Mouse (Mus musculus): Measurements from ENCODE around the gene Asb3. TPM values are rescaled to one million over a fixed set of nuclear protein-coding genes. Genes with fewer than 3 reads are reported as not detected.

Asb3 gene
- polyA plus RNA-seq (2015; fragmentation: Nextera tagmentation; extraction: Ambion mirVana) = 34.8 and 40.2 TPM in 2 replicates

DNA sequence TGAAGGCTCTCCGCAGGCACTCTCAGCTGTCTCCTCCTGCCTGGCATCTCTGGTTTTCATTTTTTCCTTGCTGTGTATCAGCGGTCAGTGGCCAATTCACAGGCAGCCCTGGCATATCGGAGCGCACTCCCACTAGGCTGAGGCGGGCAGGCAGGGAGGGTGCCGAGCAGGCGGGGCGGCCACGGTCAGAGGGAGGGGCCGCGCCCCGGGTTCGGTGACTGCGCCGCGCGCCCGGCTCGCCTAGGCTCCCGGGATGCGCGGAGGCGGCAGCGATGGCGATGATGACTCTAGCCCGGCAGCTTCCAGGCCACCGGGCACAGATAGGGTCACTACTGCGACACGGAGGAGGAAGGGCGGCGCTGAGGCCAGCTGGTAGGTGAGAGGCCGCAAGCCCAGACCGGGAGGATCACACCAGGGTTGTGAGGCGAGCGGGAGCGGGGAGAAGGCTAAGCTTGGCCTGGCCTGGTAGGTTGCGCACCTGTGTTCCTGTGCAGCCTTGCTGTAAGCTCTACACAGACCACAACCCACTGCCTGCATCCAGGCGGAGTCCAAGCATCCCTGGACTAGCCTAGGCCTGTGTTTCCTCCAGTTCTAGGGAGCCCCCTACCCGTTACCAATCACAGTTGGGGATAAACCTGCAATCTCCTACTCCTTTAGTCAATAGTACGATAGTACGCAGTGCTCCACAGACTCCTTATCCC lies at the start of gene Asb3, which contains the start of gene Gpr75:
TSS of gene Asb3 (plus strand) at position 246 of the 701 bp plus-strand sequence.
TSS of gene Gpr75 (plus strand) at position 188 of the 701 bp plus-strand sequence.
- Histone ChIP-seq H3K4me3 (peak within 1 kb of the TSS; percentile 55), H3K36me3 (ENCODE audit: poor library complexity, severe bottlenecking) (peaks cover under 1% of the 10 kb centered on the region), H3K9ac (peak within 1 kb of the TSS; percentile 82), H3K9me3 (replicated peaks) (no peaks in the 10 kb centered on the region), H3K4me1 (peaks cover 10% of the 10 kb centered on the region), H3K4me2 (peak within 1 kb of the TSS; percentile 82), H3K27ac (peak within 1 kb of the TSS; percentile 25; the same call in 1 of the 2 replicates), H3K27me3 (no peaks in the 10 kb centered on the region)
- WGBS = 2% methylated on average over 41 of the region's 41 CpGs
- ATAC-seq = peak; percentile 96

DNA sequence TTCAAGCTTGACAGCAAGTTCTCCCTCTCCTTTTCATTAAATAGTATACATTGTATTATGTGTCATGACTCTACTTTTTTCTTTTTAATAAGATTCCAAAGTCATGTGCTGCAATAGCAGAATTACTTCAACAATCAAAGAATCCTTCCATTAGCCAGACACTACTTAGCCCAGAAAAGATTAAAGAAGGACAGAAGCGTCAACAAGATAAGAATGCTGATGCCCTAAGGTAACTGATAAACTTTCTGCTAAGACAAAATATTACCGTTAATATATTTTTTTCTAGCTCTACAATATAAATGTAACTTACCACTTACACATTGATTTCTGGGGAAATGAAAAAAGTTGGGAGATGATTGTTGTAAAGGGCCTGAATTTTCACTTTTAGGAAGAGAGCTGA lies 46.4 kb upstream of the Asb3 start:
- H3K9me3 ChIP-seq (replicated peaks) = no peaks in the 10 kb centered on the region
- H3K4me1 ChIP-seq = no peaks in the 10 kb centered on the region
- H3K27ac ChIP-seq = no peak overlapping the region
- no peaks in the 10 kb centered on the region for H3K27me3 ChIP-seq
- WGBS = 90% methylated on average over 2 of the region's 2 CpGs
- no peak overlapping the region for H3K4me2 ChIP-seq
- H3K4me3 ChIP-seq = no peak overlapping the region
- peaks cover 60% of the 10 kb centered on the region for H3K36me3 ChIP-seq (ENCODE audit: poor library complexity, severe bottlenecking)
- H3K9ac ChIP-seq = no peak overlapping the region
- no peak for ATAC-seq

DNA sequence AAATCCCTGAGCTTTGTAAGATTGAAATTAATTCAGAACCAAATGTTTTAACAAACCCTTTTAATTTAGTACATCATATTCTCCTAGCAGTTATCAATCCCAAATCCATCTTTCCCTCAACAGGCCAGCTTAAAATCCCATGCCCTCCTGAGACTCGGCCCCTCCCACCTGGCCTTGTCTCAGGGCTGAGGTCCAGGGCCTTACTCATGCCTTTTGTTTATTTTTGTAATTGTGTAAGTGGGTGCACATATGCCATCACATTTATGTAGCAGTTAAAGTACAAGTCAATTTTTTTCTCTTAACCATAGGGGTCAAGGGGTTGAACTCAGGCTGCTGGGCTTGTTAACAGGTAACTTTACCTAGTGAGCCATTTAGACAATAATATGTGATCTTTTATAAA lies 40.9 kb upstream of the Asb3 start:
- Histone ChIP-seq H3K4me3 (no peak overlapping the region), H3K36me3 (ENCODE audit: poor library complexity, severe bottlenecking) (peaks cover 60% of the 10 kb centered on the region), H3K27me3 (no peaks in the 10 kb centered on the region), H3K9ac (no peak overlapping the region), H3K4me1 (no peaks in the 10 kb centered on the region), H3K9me3 (replicated peaks) (no peaks in the 10 kb centered on the region), H3K27ac (no peak overlapping the region), H3K4me2 (no peak overlapping the region)
- 90% methylated on average over 1 of the region's 1 CpGs for WGBS
- ATAC-seq = no peak

DNA sequence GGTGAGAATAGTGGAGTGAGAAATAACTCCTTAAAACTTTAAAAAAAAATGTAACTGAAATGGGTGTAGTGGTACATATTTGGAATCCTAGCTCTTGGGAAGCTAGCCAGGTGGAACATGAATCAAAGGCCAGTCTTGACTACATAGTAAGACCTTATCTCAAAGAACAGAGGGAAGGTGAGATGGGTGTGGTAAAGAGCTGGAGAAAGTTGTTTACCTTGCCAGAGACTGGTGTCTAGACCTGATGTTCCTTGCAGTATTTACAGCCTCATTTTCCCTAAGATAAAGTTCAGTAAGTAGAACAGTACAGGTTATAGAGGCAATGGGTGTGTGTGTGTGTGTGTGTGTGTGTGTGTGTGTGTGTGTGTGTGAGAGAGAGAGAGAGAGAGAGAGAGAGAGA lies 12.8 kb upstream of the Asb3 start:
- Histone ChIP-seq H3K27ac (no peak overlapping the region), H3K4me2 (no peak overlapping the region), H3K4me1 (no peaks in the 10 kb centered on the region), H3K4me3 (no peak overlapping the region), H3K27me3 (no peaks in the 10 kb centered on the region), H3K9ac (no peak overlapping the region), H3K9me3 (replicated peaks) (no peaks in the 10 kb centered on the region), H3K36me3 (ENCODE audit: poor library complexity, severe bottlenecking) (peaks cover 40% of the 10 kb centered on the region)
- no peak for ATAC-seq

DNA sequence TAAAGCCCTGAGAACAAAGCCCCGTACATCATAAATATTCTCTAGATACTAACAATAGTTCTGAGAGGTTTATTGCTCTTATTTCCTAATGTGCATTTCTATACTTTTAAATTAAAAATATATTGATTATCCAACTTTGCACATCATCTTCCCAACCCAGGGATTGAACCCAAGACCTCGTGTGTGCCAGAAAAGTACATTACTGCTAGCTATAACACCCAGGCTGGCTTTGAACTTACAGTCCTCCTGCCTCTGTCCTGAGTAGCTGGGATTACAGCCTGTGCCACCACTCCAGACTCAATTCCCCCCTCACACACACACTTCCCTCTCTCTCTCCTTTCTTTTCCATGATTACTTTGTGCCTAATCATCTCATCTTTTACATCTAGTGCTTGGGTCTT lies 2.9 kb downstream of the Asb3 start:
- H3K4me3 ChIP-seq = no peak overlapping the region
- no peak overlapping the region for H3K27ac ChIP-seq
- H3K4me2 ChIP-seq = no peak overlapping the region
- WGBS = 91% methylated on average over 2 of the region's 2 CpGs
- peaks cover 10% of the 10 kb centered on the region for H3K4me1 ChIP-seq
- H3K9ac ChIP-seq = no peak overlapping the region
- ATAC-seq = no peak
- H3K9me3 ChIP-seq (replicated peaks) = no peaks in the 10 kb centered on the region
- no peaks in the 10 kb centered on the region for H3K36me3 ChIP-seq (ENCODE audit: poor library complexity, severe bottlenecking)
- no peaks in the 10 kb centered on the region for H3K27me3 ChIP-seq

DNA sequence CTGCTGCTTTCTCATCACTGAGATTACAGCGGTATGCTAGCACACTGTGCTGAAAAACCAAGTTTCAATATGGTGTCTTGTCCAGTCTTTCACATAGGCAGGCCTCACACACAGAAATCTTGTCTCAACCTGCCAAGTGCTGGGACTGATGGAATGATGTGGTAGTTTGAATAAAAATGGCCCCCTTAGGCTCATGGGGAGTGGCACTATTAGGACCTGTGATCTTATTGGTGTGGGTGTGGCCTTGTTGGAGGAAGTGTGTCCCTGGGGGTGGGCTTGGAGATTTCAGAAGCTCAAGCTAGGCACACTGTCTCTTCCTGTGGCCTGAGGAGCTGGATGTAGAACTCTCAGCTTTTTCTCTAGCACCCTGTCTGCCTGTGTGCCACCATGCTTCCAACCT lies 11.0 kb downstream of the Asb3 start:
- H3K4me2 ChIP-seq = no peak overlapping the region
- H3K9ac ChIP-seq = no peak overlapping the region
- no peak for ATAC-seq
- WGBS = 94% methylated on average over 1 of the region's 1 CpGs
- H3K4me1 ChIP-seq = no peaks in the 10 kb centered on the region
- no peak overlapping the region for H3K27ac ChIP-seq
- no peaks in the 10 kb centered on the region for H3K36me3 ChIP-seq (ENCODE audit: poor library complexity, severe bottlenecking)
- H3K9me3 ChIP-seq (replicated peaks) = no peaks in the 10 kb centered on the region
- H3K27me3 ChIP-seq = no peaks in the 10 kb centered on the region
- no peak overlapping the region for H3K4me3 ChIP-seq

DNA sequence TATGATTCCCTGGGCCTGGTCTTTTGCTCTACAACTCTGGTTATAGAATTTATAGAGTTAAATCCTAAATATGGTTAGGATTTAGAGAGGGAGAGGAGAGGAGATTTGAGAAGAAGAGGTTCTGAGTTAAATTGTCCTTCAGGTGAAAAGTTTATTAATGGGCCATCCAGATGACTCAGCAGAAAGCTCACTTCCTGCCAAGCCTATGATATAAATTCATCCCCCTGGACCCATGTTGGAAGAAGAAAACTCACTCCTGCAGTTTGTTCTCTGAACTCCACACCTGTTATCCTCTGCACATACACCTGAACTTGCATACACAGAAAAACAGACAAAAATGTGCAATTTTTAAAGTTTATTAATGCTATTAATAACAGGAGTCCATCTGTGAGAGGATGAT lies 14.1 kb downstream of the Asb3 start:
- no peak overlapping the region for H3K4me3 ChIP-seq
- no peaks in the 10 kb centered on the region for H3K36me3 ChIP-seq (ENCODE audit: poor library complexity, severe bottlenecking)
- H3K4me1 ChIP-seq = no peaks in the 10 kb centered on the region
- no peak overlapping the region for H3K9ac ChIP-seq
- no peak overlapping the region for H3K27ac ChIP-seq
- H3K9me3 ChIP-seq (replicated peaks) = no peaks in the 10 kb centered on the region
- H3K4me2 ChIP-seq = no peak overlapping the region
- no peak for ATAC-seq
- no peaks in the 10 kb centered on the region for H3K27me3 ChIP-seq

DNA sequence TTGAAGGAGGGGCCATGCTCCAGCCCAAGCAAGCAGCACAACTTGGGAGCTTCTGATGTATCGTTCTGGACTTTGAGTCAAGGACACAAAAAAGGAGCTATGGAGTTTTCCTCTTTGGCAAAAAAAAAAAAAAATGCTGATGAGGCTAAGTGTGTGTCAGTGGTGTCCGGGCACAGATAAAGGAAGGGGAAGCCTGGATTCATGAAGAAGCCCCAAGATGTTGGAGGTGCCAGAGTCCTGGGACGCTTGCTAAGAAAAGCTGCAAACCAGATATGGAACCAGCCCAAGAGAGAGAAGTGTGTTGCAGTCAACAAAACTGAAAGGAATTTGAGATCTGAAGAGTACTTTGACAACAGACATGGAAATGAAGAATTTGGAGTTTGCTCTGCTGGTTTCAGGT lies 27.1 kb downstream of the Asb3 start:
- Histone ChIP-seq H3K9me3 (replicated peaks) (no peaks in the 10 kb centered on the region), H3K27ac (no peak overlapping the region), H3K36me3 (ENCODE audit: poor library complexity, severe bottlenecking) (no peaks in the 10 kb centered on the region), H3K4me2 (no peak overlapping the region), H3K4me3 (no peak overlapping the region), H3K4me1 (no peaks in the 10 kb centered on the region), H3K9ac (no peak overlapping the region), H3K27me3 (no peaks in the 10 kb centered on the region)
- WGBS = 92% methylated on average over 3 of the region's 3 CpGs
- no peak for ATAC-seq

DNA sequence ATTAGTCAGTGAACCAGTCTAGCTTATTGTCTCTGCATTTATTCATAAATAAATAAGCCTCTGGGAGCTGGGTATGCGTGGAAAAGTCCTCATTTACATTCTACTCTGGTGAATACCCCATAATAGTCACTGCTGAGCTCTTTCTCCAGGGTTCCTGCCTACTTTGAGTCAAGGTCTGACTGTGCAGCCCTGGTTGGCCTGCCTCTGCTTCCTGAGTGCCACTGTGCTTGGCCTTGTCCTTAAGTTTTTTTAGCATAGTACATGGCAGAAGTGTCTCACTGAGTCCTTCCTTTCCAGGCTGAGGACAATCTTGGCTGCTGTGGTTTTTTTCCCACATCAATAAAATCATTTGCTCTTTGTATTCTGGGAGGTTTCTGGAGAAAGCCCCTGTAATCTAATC lies 35.4 kb downstream of the Asb3 start:
- Histone ChIP-seq H3K36me3 (ENCODE audit: poor library complexity, severe bottlenecking) (peaks cover 14% of the 10 kb centered on the region), H3K27ac (no peak overlapping the region), H3K4me1 (no peaks in the 10 kb centered on the region), H3K4me2 (no peak overlapping the region), H3K4me3 (no peak overlapping the region), H3K27me3 (no peaks in the 10 kb centered on the region), H3K9ac (no peak overlapping the region), H3K9me3 (replicated peaks) (no peaks in the 10 kb centered on the region)
- ATAC-seq = no peak
- 41% methylated on average over 1 of the region's 1 CpGs for WGBS

DNA sequence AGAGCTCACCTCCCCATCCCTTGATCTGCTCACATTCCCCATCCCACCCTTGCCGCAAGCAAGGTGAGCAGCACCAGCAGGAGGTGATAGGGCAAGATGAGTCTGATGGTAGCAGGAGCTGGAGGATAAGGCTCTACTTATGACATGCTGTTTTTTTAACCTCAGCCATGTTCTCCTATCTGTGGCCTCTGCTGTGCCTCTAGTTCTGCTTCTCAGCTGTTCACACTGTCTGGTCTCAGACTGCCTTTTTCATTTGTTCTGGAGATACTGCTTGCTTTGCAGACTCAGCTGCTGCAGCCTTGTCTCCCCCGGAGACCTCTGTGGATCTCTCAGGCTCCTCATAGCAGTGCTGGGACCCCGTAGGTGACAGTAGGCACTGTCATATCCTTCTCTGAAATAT lies 38.1 kb downstream of the Asb3 start:
- no peak overlapping the region for H3K4me2 ChIP-seq
- H3K27me3 ChIP-seq = no peaks in the 10 kb centered on the region
- H3K4me1 ChIP-seq = no peaks in the 10 kb centered on the region
- H3K27ac ChIP-seq = no peak overlapping the region
- no peak overlapping the region for H3K4me3 ChIP-seq
- H3K9ac ChIP-seq = no peak overlapping the region
- no peaks in the 10 kb centered on the region for H3K9me3 ChIP-seq (replicated peaks)
- peaks cover 39% of the 10 kb centered on the region for H3K36me3 ChIP-seq (ENCODE audit: poor library complexity, severe bottlenecking)
- ATAC-seq = no peak
- 92% methylated on average over 3 of the region's 3 CpGs for WGBS

DNA sequence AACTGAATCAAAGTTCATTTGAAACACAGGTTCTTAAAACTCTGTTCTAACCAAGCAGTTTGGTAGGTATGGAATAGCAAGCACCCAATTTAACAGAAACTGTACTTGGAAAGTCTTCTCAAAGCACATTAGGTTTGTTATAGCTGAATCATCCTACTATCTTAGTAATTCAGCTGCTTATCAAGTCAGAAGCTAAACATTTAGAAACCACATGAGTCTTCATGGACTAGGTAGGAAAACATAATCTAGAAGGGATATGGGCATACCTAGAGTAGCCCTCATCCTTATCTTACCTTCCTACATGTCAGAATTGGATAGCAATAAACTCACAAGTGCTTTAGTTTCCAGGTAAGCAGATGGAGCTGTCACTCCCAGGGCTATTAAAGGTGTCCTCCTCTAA lies 42.9 kb downstream of the Asb3 start:
- no peak for ATAC-seq
- H3K4me1 ChIP-seq = no peaks in the 10 kb centered on the region
- no peak overlapping the region for H3K4me3 ChIP-seq
- H3K9ac ChIP-seq = no peak overlapping the region
- peaks cover 51% of the 10 kb centered on the region for H3K36me3 ChIP-seq (ENCODE audit: poor library complexity, severe bottlenecking)
- no peaks in the 10 kb centered on the region for H3K27me3 ChIP-seq
- H3K4me2 ChIP-seq = no peak overlapping the region
- H3K27ac ChIP-seq = no peak overlapping the region
- no peaks in the 10 kb centered on the region for H3K9me3 ChIP-seq (replicated peaks)

DNA sequence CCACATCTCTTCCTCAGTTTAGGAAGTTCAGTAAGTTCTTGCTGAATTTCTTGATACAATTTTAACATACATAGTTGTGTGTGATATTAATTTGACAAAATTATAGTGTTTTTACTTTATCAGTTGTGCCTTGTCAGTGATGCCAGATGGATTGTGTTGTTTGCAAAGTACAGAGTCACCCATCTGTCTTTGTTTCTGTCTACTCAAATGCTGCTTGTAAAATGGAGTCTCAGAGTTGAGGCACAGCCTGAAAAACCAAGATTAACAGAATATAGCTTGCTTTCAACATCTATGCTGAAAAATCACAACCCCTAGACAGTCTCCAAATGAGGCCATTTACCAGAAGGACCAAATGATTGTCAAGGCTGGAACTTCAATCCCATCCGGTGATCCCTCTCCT lies 43.3 kb downstream of the Asb3 start:
- H3K4me2 ChIP-seq = no peak overlapping the region
- H3K4me3 ChIP-seq = no peak overlapping the region
- H3K9me3 ChIP-seq (replicated peaks) = no peaks in the 10 kb centered on the region
- H3K9ac ChIP-seq = no peak overlapping the region
- peaks cover 49% of the 10 kb centered on the region for H3K36me3 ChIP-seq (ENCODE audit: poor library complexity, severe bottlenecking)
- ATAC-seq = no peak
- H3K27me3 ChIP-seq = no peaks in the 10 kb centered on the region
- H3K4me1 ChIP-seq = no peaks in the 10 kb centered on the region
- WGBS = 100% methylated on average over 1 of the region's 1 CpGs
- no peak overlapping the region for H3K27ac ChIP-seq

DNA sequence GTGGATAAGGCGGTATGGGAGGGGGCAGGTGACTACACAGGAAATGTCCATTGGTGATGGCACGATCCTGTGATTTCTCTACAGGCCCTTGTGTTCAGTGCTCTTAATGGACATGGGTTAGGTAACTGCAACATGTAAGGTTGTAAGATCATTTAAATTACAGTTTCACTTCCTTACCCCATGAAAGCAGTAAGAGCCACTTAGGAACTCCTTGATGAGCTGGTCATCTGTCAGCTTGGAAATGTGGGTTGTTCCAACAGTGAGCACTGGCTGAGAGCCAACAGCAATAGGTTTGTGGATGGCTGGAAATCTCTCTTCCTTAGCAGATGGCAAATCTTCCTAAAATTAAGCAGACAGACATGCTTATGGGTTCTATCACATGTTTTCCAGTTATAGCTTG lies 58.3 kb downstream of the Asb3 start:
- 97% methylated on average over 2 of the region's 2 CpGs for WGBS
- no peak overlapping the region for H3K27ac ChIP-seq
- no peak for ATAC-seq
- H3K4me2 ChIP-seq = no peak overlapping the region
- H3K27me3 ChIP-seq = no peaks in the 10 kb centered on the region
- H3K36me3 ChIP-seq (ENCODE audit: poor library complexity, severe bottlenecking) = peaks cover 61% of the 10 kb centered on the region
- H3K9me3 ChIP-seq (replicated peaks) = no peaks in the 10 kb centered on the region
- H3K9ac ChIP-seq = no peak overlapping the region
- H3K4me1 ChIP-seq = no peaks in the 10 kb centered on the region
- H3K4me3 ChIP-seq = no peak overlapping the region
